22 mouse cellular contexts compared by ENCODE assay signal in genomic region chr5:90706350-90706749, GRCm38 (mm10). TPM values are rescaled to one million over a fixed set of nuclear protein-coding genes. Genes with fewer than 3 reads are reported as not detected.
A peak's percentile ranks its signal among the peaks of the same experiment; 100 is the strongest.
DNase-seq lines count a peak whose midpoint lies in the region; ATAC-seq lines count a peak whose summit lies in the region.
"Had no signal": no experiment of that assay in that cellular context is flagged by ENCODE, and none has a peak within 500 bp of the region (broad histone marks: within the 10 kb centered on the region; RNA-seq: fewer than 3 reads in every experiment).

No protein-coding gene starts in this region.

- peak; percentile 34 to 43 for DNase-seq in heart, adult 9 months (ENCODE audit: low spot score in 2 of 2)
- no peak for DNase-seq in heart, postnatal 36 days
- peak; percentile 19 for DNase-seq in midbrain, embryonic 11.5 days (ENCODE audit: low spot score, missing footprints)
- DNase-seq in midbrain, embryonic 14.5 days, result no peak
- peak; percentile 80 for DNase-seq in fibroblast of lung, adult 2 months (ENCODE audit: low read depth)
- no peak for DNase-seq in lung, postnatal 4 days
- no peak for DNase-seq in spleen, adult 18-20 months
- DNase-seq: cerebellum, adult 2 months; cerebellum, postnatal 36 days; gastrocnemius, adult 2 months; lung, adult 2 months; right cerebral cortex, adult 18-20 months had no signal

- WGBS in midbrain, embryonic 11.5 days, result 93% methylated on average over 3 of the region's 3 CpGs
- 94% methylated on average over 3 of the region's 3 CpGs for WGBS in midbrain, embryonic 14.5 days

- no peak overlapping the region for H3K27ac ChIP-seq in midbrain, embryonic 11.5 days (ENCODE audit: low read depth, low read length)
- no peak overlapping the region for H3K27ac ChIP-seq in midbrain, embryonic 14.5 days (replicated peaks; ENCODE audit: low read depth, low read length)
- H3K27ac ChIP-seq: embryonic facial prominence, embryonic 15.5 days; forebrain, embryonic 12.5 days; gastrocnemius, adult 2 months; heart, embryonic 15.5 days; kidney, postnatal 0 days; limb, embryonic 10.5 days; liver, embryonic 12.5 days; midbrain, embryonic 10.5 days; neural tube, embryonic 12.5 days had no signal

- no peak overlapping the region for H3K4me2 ChIP-seq in midbrain, embryonic 11.5 days
- H3K4me2 ChIP-seq in midbrain, embryonic 14.5 days (ENCODE audit: low read length), result no peak overlapping the region
- H3K4me2 ChIP-seq: embryonic facial prominence, embryonic 15.5 days; forebrain, embryonic 12.5 days; heart, embryonic 15.5 days; liver, embryonic 12.5 days; neural tube, embryonic 12.5 days had no signal

- ATAC-seq in midbrain, embryonic 11.5 days (ENCODE audit: low FRiP score), result no peak
- ATAC-seq in midbrain, embryonic 14.5 days (ENCODE audit: low FRiP score, low TSS enrichment), result no peak
- ATAC-seq: liver, embryonic 12.5 days had no signal

- H3K9me3 ChIP-seq in midbrain, embryonic 11.5 days (ENCODE audit: control insufficient read depth, low read length), result no peaks in the 10 kb centered on the region
- no peaks in the 10 kb centered on the region for H3K9me3 ChIP-seq in midbrain, embryonic 14.5 days (ENCODE audit: control insufficient read depth, low read length)
- H3K9me3 ChIP-seq: embryonic facial prominence, embryonic 15.5 days; forebrain, embryonic 12.5 days; heart, embryonic 15.5 days; limb, embryonic 10.5 days; liver, embryonic 12.5 days; midbrain, embryonic 10.5 days; neural tube, embryonic 12.5 days had no signal

- no peak overlapping the region for H3K4me3 ChIP-seq in midbrain, embryonic 11.5 days (ENCODE audit: low read depth, low read length)
- H3K4me3 ChIP-seq in midbrain, embryonic 14.5 days (replicated peaks; ENCODE audit: low read depth, low read length), result no peak overlapping the region
- H3K4me3 ChIP-seq: embryonic facial prominence, embryonic 15.5 days; forebrain, embryonic 12.5 days; gastrocnemius, adult 2 months; heart, embryonic 15.5 days; limb, embryonic 10.5 days; liver, embryonic 12.5 days; midbrain, embryonic 10.5 days; neural tube, embryonic 12.5 days had no signal

- no peaks in the 10 kb centered on the region for H3K36me3 ChIP-seq in midbrain, embryonic 11.5 days (ENCODE audit: control insufficient read depth, insufficient read depth, low read length)
- no peaks in the 10 kb centered on the region for H3K36me3 ChIP-seq in midbrain, embryonic 14.5 days (ENCODE audit: control insufficient read depth, insufficient read depth, low read length)
- H3K36me3 ChIP-seq: embryonic facial prominence, embryonic 15.5 days; forebrain, embryonic 12.5 days; heart, embryonic 15.5 days; limb, embryonic 10.5 days; liver, embryonic 12.5 days; midbrain, embryonic 10.5 days; neural tube, embryonic 12.5 days had no signal

- no peaks in the 10 kb centered on the region for H3K4me1 ChIP-seq in midbrain, embryonic 11.5 days (ENCODE audit: control insufficient read depth, insufficient read depth, low read length)
- H3K4me1 ChIP-seq in midbrain, embryonic 14.5 days (ENCODE audit: control insufficient read depth, insufficient read depth, low read length), result no peaks in the 10 kb centered on the region
- H3K4me1 ChIP-seq: embryonic facial prominence, embryonic 15.5 days; forebrain, embryonic 12.5 days; heart, embryonic 15.5 days; limb, embryonic 10.5 days; liver, embryonic 12.5 days; neural tube, embryonic 12.5 days had no signal

- intact Hi-C loops in heart, postnatal 36 days (cut with DNase I), result no loop called here

- no peak overlapping the region for H3K9ac ChIP-seq in midbrain, embryonic 11.5 days (ENCODE audit: low read length)
- no peak overlapping the region for H3K9ac ChIP-seq in midbrain, embryonic 14.5 days (replicated peaks; ENCODE audit: low read length)
- H3K9ac ChIP-seq: embryonic facial prominence, embryonic 15.5 days; forebrain, embryonic 12.5 days; heart, embryonic 15.5 days; liver, embryonic 12.5 days; neural tube, embryonic 12.5 days had no signal

- H3K27me3 ChIP-seq in midbrain, embryonic 11.5 days (ENCODE audit: control insufficient read depth, insufficient read depth, low read length), result no peaks in the 10 kb centered on the region
- no peaks in the 10 kb centered on the region for H3K27me3 ChIP-seq in midbrain, embryonic 14.5 days (ENCODE audit: control insufficient read depth, insufficient read depth, low read length)
- H3K27me3 ChIP-seq: embryonic facial prominence, embryonic 15.5 days; forebrain, embryonic 12.5 days; heart, embryonic 15.5 days; liver, embryonic 12.5 days; neural tube, embryonic 12.5 days had no signal

RNA-seq across cellular contexts. Expression of gene Cxcl5, which starts 52.8 kb away (rescaled TPM):
- under 1 TPM in 1 of 2 experiments, not detected in 1; 0.31 TPM for total RNA-seq in heart, postnatal 36 days (2021)
- 0.11 and 0.26 TPM in 2 replicates for polyA plus RNA-seq in midbrain, embryonic 11.5 days (2014; fragmentation: Nextera tagmentation; extraction: Ambion mirVana)
- polyA plus RNA-seq in midbrain, embryonic 14.5 days (2014; fragmentation: Nextera tagmentation; extraction: Ambion mirVana), result 0.18 TPM in 1 of 2 replicates, not detected in the other
- total RNA-seq: adrenal gland, postnatal 4 days; gastrocnemius, adult 2 months; monocyte, adult 5-6 weeks had no signal
- polyA plus RNA-seq: forebrain, embryonic 12.5 days; heart, embryonic 15.5 days; neural tube, embryonic 12.5 days had no signal

Comparison
In these comparisons a context has a peak if more than half of its experiments do, and no peak if none do; other contexts are left out.
1. DNase-seq: peak in heart, adult 9 months (2 of 2), midbrain, embryonic 11.5 days (single experiment) and fibroblast of lung, adult 2 months (single experiment); none in heart, postnatal 36 days (0 of 2), midbrain, embryonic 14.5 days (single experiment), lung, postnatal 4 days (0 of 2) and spleen, adult 18-20 months (0 of 2).